Mouse (Mus musculus) adrenal gland, postnatal 14 days (tissue): ENCODE measurements around the gene Gm4175. TPM values are rescaled to one million over a fixed set of nuclear protein-coding genes. Genes with fewer than 3 reads are reported as not detected.
"Not testable (repeated sequence)": the region's sequence is repeated elsewhere in the genome, so short reads cannot be mapped to it uniquely, and the experiment has no call there.

Experiments
- DNase-seq: peaks from one replicate; pipeline ENCODE4 v3.0.0; 2021; ENCODE audit warnings: mixed read lengths
- long read RNA-seq, 2 experiments: library from polyadenylated mRNA; stranded (forward); transcript quantifications; one replicate each; pipeline ENCODE4 v2.0.0; 2021
- total RNA-seq: library from RNA; stranded (reverse); gene quantifications from 2 replicates; pipeline ENCODE4 v1.2.3, GENCODE M21; 2021

Gm4175 gene
- total RNA-seq, result not detected in 2 replicates
- long read RNA-seq, experiment 1, result 0 reads
- long read RNA-seq, experiment 2, result 0 reads

DNA sequence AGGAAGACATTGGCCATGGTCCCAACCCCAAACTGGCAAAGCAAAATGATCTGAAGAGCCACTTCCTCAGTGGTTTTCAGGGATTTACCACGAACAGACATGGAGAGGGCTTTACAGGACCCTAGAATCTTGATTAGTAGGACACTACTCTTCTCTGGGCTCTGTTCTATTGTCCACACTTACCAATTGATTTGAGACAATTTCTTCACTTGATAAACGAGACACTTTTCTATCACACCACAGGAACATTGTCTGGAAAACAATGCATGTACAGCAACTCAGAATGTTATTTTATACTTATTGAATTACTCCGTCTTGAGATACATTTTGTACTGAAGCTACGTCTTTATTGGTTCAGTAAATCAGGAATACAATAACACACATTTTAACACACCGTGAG is at the start of gene Gm4175:
Gene Gm4175, minus strand, starts transcription at position 101 of the 400 bp plus-strand sequence.
- not testable (repeated sequence) for DNase-seq

- DNase-seq, result not testable (repeated sequence)
Observed at GRCm38 (mm10) chr7:21796628-21797027, 35.4 kb upstream of the Gm4175 start, which contains the start of gene Gm4177. Gene Gm4177, minus strand, starts transcription at chr7:21796728.

Other genes starting within 250 kb of the Gm4175 start
- not detected in 2 replicates for gene Vmn1r130, start 249.7 kb downstream of the Gm4175 start, total RNA-seq
- not detected in 2 replicates for gene Vmn1r131, start 215.4 kb downstream of the Gm4175 start, total RNA-seq
- not detected in 2 replicates for gene Vmn1r132, start 147.4 kb downstream of the Gm4175 start, total RNA-seq
- gene Gm4177, start 35.3 kb upstream of the Gm4175 start, total RNA-seq, result not detected in 2 replicates
- not detected in 2 replicates for gene Vmn1r135, start 70.9 kb upstream of the Gm4175 start, total RNA-seq
- not detected in 2 replicates for gene Gm5725, start 82.8 kb upstream of the Gm4175 start, total RNA-seq
- gene Gm5891, start 159.8 kb upstream of the Gm4175 start, total RNA-seq, result not detected in 2 replicates
- gene Vmn1r137, start 233.1 kb upstream of the Gm4175 start, total RNA-seq, result not detected in 2 replicates